In the genomic region with DNA sequence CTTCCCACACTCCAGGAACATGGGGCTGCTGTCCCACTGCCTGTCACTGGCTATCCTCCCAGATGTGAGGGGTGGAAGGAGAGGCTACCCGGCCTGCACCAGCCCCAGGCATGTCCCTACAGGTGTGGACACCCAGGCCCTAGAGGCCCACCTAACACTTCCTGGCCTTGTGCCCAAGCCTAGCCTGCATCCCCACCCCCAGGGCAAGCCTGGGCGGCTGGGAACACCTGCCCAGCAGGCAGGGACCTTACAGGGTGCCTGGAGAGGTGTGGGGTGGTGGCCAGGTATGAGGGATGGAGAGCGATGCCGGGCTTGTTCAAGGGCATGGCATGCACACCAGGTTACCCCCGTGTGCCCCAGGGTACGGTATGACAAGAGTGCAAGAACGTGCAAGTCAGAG, we compare ENCODE assay signal across 29 mouse cellular contexts.
DNase-seq lines count a peak whose midpoint lies in the region; ATAC-seq and TF ChIP-seq lines count a peak whose summit lies in the region.
"Had no signal": no experiment of that assay in that cellular context is flagged by ENCODE, and none has a peak within 500 bp of the region (broad histone marks: within the 10 kb centered on the region; RNA-seq: fewer than 3 reads in every experiment).

No protein-coding gene starts in this region.

- no peak overlapping the region for H3K4me3 ChIP-seq in midbrain, embryonic 11.5 days (ENCODE audit: low read depth, low read length)
- H3K4me3 ChIP-seq in midbrain, embryonic 10.5 days: no peak overlapping the region
- H3K4me3 ChIP-seq in stomach, postnatal 0 days (ENCODE audit: low read depth, low read length): no peak overlapping the region
- no peak overlapping the region for H3K4me3 ChIP-seq in lung, adult 2 months (replicated peaks; ENCODE audit: extremely low read depth, low read depth, low read length)
- H3K4me3 ChIP-seq: forebrain, embryonic 10.5 days; heart, adult 2 months; heart, embryonic 13.5 days; intestine, embryonic 15.5 days; layer of hippocampus, adult 2 months; lung, embryonic 15.5 days; megakaryocyte, embryonic 14.5 days; midbrain, embryonic 15.5 days; neural tube, embryonic 13.5 days had no signal

- no peak overlapping the region for H3K27ac ChIP-seq in midbrain, embryonic 11.5 days (ENCODE audit: low read depth, low read length)
- no peak overlapping the region for H3K27ac ChIP-seq in midbrain, embryonic 10.5 days (replicated peaks)
- H3K27ac ChIP-seq in stomach, postnatal 0 days (replicated peaks): 0 out of 2 replicates have a peak overlapping the region, but pooled peaks have one; percentile 24
- H3K27ac ChIP-seq: forebrain, embryonic 10.5 days; heart, adult 2 months; heart, embryonic 13.5 days; hindbrain, embryonic 14.5 days; intestine, embryonic 15.5 days; layer of hippocampus, adult 2 months; liver, embryonic 14.5 days; lung, embryonic 15.5 days; midbrain, embryonic 15.5 days; neural tube, embryonic 13.5 days had no signal

- TF ChIP-seq POLR2A in lung, adult 2 months (IDR thresholded peaks at IDR 0.05; ENCODE audit: borderline replicate concordance, extremely low read depth, low read depth, low read length): no peak

- H3K36me3 ChIP-seq in midbrain, embryonic 11.5 days (ENCODE audit: control insufficient read depth, insufficient read depth, low read length): no peaks in the 10 kb centered on the region
- H3K36me3 ChIP-seq in midbrain, embryonic 10.5 days: no peaks in the 10 kb centered on the region
- H3K36me3 ChIP-seq in stomach, postnatal 0 days (ENCODE audit: control insufficient read depth, insufficient read depth, low read length): no peaks in the 10 kb centered on the region
- H3K36me3 ChIP-seq: forebrain, embryonic 10.5 days; heart, embryonic 13.5 days; intestine, embryonic 15.5 days; lung, embryonic 15.5 days; midbrain, embryonic 15.5 days; neural tube, embryonic 13.5 days had no signal

- no peak overlapping the region for H3K4me2 ChIP-seq in midbrain, embryonic 11.5 days
- H3K4me2 ChIP-seq in stomach, postnatal 0 days (replicated peaks; ENCODE audit: low read depth): no peak overlapping the region
- H3K4me2 ChIP-seq: heart, embryonic 13.5 days; hindbrain, embryonic 14.5 days; intestine, embryonic 15.5 days; lung, embryonic 15.5 days; midbrain, embryonic 15.5 days; neural tube, embryonic 13.5 days had no signal

- no peaks in the 10 kb centered on the region for H3K9me3 ChIP-seq in midbrain, embryonic 11.5 days (ENCODE audit: control insufficient read depth, low read length)
- H3K9me3 ChIP-seq in midbrain, embryonic 10.5 days (replicated peaks): no peaks in the 10 kb centered on the region
- no peaks in the 10 kb centered on the region for H3K9me3 ChIP-seq in stomach, postnatal 0 days (ENCODE audit: control insufficient read depth, low read length)
- H3K9me3 ChIP-seq: forebrain, embryonic 10.5 days; heart, embryonic 13.5 days; intestine, embryonic 15.5 days; lung, embryonic 15.5 days; midbrain, embryonic 15.5 days; neural tube, embryonic 13.5 days had no signal

- no peak for TF ChIP-seq CTCF in stomach, postnatal 0 days (IDR thresholded peaks at IDR 0.05; ENCODE audit: low read depth)
- TF ChIP-seq CTCF in lung, adult 2 months (IDR thresholded peaks at IDR 0.05; ENCODE audit: insufficient read depth, low read length): no peak

- H3K9ac ChIP-seq in midbrain, embryonic 11.5 days (ENCODE audit: low read length): no peak overlapping the region
- no peak overlapping the region for H3K9ac ChIP-seq in stomach, postnatal 0 days (ENCODE audit: low read length)
- H3K9ac ChIP-seq: forebrain, postnatal 0 days; heart, embryonic 13.5 days; hindbrain, embryonic 14.5 days; intestine, embryonic 15.5 days; liver, embryonic 14.5 days; lung, embryonic 15.5 days; midbrain, embryonic 15.5 days; neural tube, embryonic 13.5 days had no signal

- no peaks in the 10 kb centered on the region for H3K27me3 ChIP-seq in midbrain, embryonic 11.5 days (ENCODE audit: control insufficient read depth, insufficient read depth, low read length)
- peaks cover 29% of the 10 kb centered on the region for H3K27me3 ChIP-seq in midbrain, embryonic 10.5 days (ENCODE audit: low read depth, poor library complexity, severe bottlenecking)
- no peaks in the 10 kb centered on the region for H3K27me3 ChIP-seq in stomach, postnatal 0 days (ENCODE audit: control insufficient read depth, insufficient read depth, low read length)
- H3K27me3 ChIP-seq: intestine, embryonic 15.5 days; midbrain, embryonic 15.5 days; neural tube, embryonic 13.5 days had no signal

- TF ChIP-seq EP300 in stomach, postnatal 0 days (optimal IDR thresholded peaks at IDR 0.05): no peak

- ATAC-seq in midbrain, embryonic 11.5 days (ENCODE audit: low FRiP score): no peak
- 0 out of 2 replicates have a peak, but pooled peaks have one; percentile 2 for ATAC-seq in stomach, postnatal 0 days (ENCODE audit: low FRiP score, low TSS enrichment)
- ATAC-seq: activated CD4-positive, CD25-positive, alpha-beta regulatory T cell, adult 4 months; forebrain, postnatal 0 days; intestine, embryonic 15.5 days; midbrain, embryonic 15.5 days had no signal

- 74% methylated on average over 7 of the region's 7 CpGs for WGBS in midbrain, embryonic 11.5 days
- 83% methylated on average over 7 of the region's 7 CpGs for WGBS in midbrain, embryonic 10.5 days
- WGBS in stomach, postnatal 0 days: 63% methylated on average over 7 of the region's 7 CpGs
- 75% methylated on average over 7 of the region's 7 CpGs for WGBS in lung, adult 2 months

- H3K4me1 ChIP-seq in midbrain, embryonic 11.5 days (ENCODE audit: control insufficient read depth, insufficient read depth, low read length): no peaks in the 10 kb centered on the region
- peaks cover 44% of the 10 kb centered on the region for H3K4me1 ChIP-seq in midbrain, embryonic 10.5 days
- H3K4me1 ChIP-seq in stomach, postnatal 0 days (replicated peaks; ENCODE audit: control insufficient read depth, insufficient read depth): no peaks in the 10 kb centered on the region
- no peaks in the 10 kb centered on the region for H3K4me1 ChIP-seq in lung, adult 2 months (ENCODE audit: control insufficient read depth, insufficient read depth, low read length)
- H3K4me1 ChIP-seq: intestine, embryonic 15.5 days; lung, embryonic 15.5 days; megakaryocyte, embryonic 14.5 days had no signal

- peak; percentile 19 for DNase-seq in midbrain, embryonic 11.5 days (ENCODE audit: low spot score, missing footprints)
- no peak for DNase-seq in midbrain, embryonic 10.5 days (ENCODE audit: low spot score)
- DNase-seq in gonadal fat pad, adult 2 months (ENCODE audit: low read depth): peak; percentile 33
- no peak for DNase-seq in stomach, postnatal 0 days (ENCODE audit: low spot score)
- no peak for DNase-seq in frontal cortex, postnatal 14 days (ENCODE audit: low spot score in 2 of 2)
- DNase-seq in spleen, adult 18-20 months: no peak
- DNase-seq in lung, adult 2 months: no peak
- DNase-seq: adrenal gland, adult 8-10 months; cerebellum, adult 11-12 months; cerebellum, postnatal 10 days; forebrain, postnatal 0 days; gastrocnemius, postnatal 25 days; heart, adult 2 months; heart, postnatal 14 days; kidney, adult 8-10 months; kidney, postnatal 14 days; lung, postnatal 36 days; thymus, postnatal 25 days had no signal

Comparison
In these comparisons a context has a peak if more than half of its experiments do, and no peak if none do; other contexts are left out.
1. DNase-seq: peak in midbrain, embryonic 11.5 days (single experiment) and gonadal fat pad, adult 2 months (single experiment); none in midbrain, embryonic 10.5 days (single experiment), stomach, postnatal 0 days (single experiment), frontal cortex, postnatal 14 days (0 of 2), spleen, adult 18-20 months (0 of 2) and lung, adult 2 months (single experiment).